Mouse (Mus musculus) spleen, adult 2 months (tissue): ENCODE data around the gene Acss1. TPM values are rescaled to one million over a fixed set of nuclear protein-coding genes. Genes with fewer than 3 reads are reported as not detected.
A peak's percentile ranks its signal among the peaks of the same experiment; 100 is the strongest.

Experiments
- DNase-seq, 2 experiments: peaks; one replicate each; pipeline versions ENCODE4 v3.0.0 to v3.0.0-alpha.2; 2012 to 2021; ENCODE audit warnings: low spot score in 2 of 2, low read depth in 1 of 2
- H3K27ac ChIP-seq: fragments of 200-500 bp; 2 replicates; pipeline ENCODE4 v1.5.1; 2012; ENCODE audit warnings: low read length, inconsistent platforms; ENCODE audit not compliant: insufficient read depth
- H3K27me3 ChIP-seq: fragments of 200-500 bp; 2 replicates; pipeline ENCODE4 v1.6.1; 2012; ENCODE audit warnings: mild to moderate bottlenecking, moderate library complexity, low read length, inconsistent platforms; ENCODE audit not compliant: control insufficient read depth, insufficient read depth
- H3K36me3 ChIP-seq: fragments of 200-500 bp; 2 replicates; pipeline ENCODE4 v1.6.1; 2012; ENCODE audit warnings: mild to moderate bottlenecking, low read length, inconsistent platforms; ENCODE audit not compliant: control insufficient read depth, insufficient read depth
- H3K4me1 ChIP-seq: fragments of 200-500 bp; 2 replicates; pipeline ENCODE4 v1.6.1; 2011; ENCODE audit warnings: inconsistent platforms; ENCODE audit not compliant: control insufficient read depth, insufficient read depth, insufficient read length
- H3K4me3 ChIP-seq: fragments of 200-500 bp; 2 replicates; pipeline ENCODE4 v1.5.1; 2011; ENCODE audit warnings: mild to moderate bottlenecking, inconsistent platforms; ENCODE audit not compliant: insufficient read depth, insufficient read length; ENCODE audit errors: extremely low read depth
- CTCF ChIP-seq: fragments of 200-500 bp; IDR thresholded peaks from 2 replicates; pipeline ENCODE4 v1.5.1; 2011; ENCODE audit warnings: mild to moderate bottlenecking, inconsistent platforms; ENCODE audit not compliant: insufficient read depth, insufficient read length, insufficient replicate concordance; ENCODE audit errors: extremely low read depth
- POLR2A ChIP-seq: fragments of 200-500 bp; IDR thresholded peaks from 2 replicates; pipeline ENCODE4 v1.6.1; 2011; ENCODE audit warnings: low read depth, low read length, inconsistent platforms
- WGBS: fragments of 180-500 bp; shearing (Covaris S2); methylation state at CpG from one replicate; pipeline ENCODE4 v1.1.7; 2018; 5-methylcytosine and 5-hydroxymethylcytosine counted together
- polyA plus RNA-seq: library from polyadenylated mRNA; depleted of rRNA; stranded (reverse); fragments of >200 nt; gene quantifications from 2 replicates; pipeline ENCODE4 v1.2.3, GENCODE M21; 2012

Gene Acss1
- polyA plus RNA-seq, 1 experiment: 76.7 TPM

- H3K27me3 ChIP-seq: no peaks in the 10 kb centered on the region
- WGBS: 17% methylated on average over 11 of the region's 11 CpGs
- H3K4me3 ChIP-seq: no peak overlapping the region
- TF ChIP-seq POLR2A (no peak), CTCF (no peak)
- H3K4me1 ChIP-seq: peaks cover 39% of the 10 kb centered on the region
- DNase-seq: peak; percentile 64 to 78
- H3K36me3 ChIP-seq: no peaks in the 10 kb centered on the region
- peak overlapping the region; percentile 88 for H3K27ac ChIP-seq
Observed at GRCm38 (mm10) chr2:150673929-150674328, 5.6 kb upstream of the Acss1 start.

GRCm38 (mm10) chr2:150671609-150672290, 3.5 kb upstream of the Acss1 start:
- no peaks in the 10 kb centered on the region for H3K27me3 ChIP-seq
- TF ChIP-seq CTCF (no peak), POLR2A (no peak)
- H3K36me3 ChIP-seq: no peaks in the 10 kb centered on the region
- no peak for DNase-seq
- 48% methylated on average over 8 of the region's 8 CpGs for WGBS
- H3K27ac ChIP-seq: peak overlapping the region; percentile 46
- H3K4me3 ChIP-seq: no peak overlapping the region
- H3K4me1 ChIP-seq: peaks cover 46% of the 10 kb centered on the region

- H3K4me1 ChIP-seq: peaks cover 48% of the 10 kb centered on the region
- DNase-seq: no peak
- H3K36me3 ChIP-seq: no peaks in the 10 kb centered on the region
- no peak overlapping the region for H3K27ac ChIP-seq
- H3K27me3 ChIP-seq: no peaks in the 10 kb centered on the region
- 100% methylated on average over 1 of the region's 1 CpGs for WGBS
- TF ChIP-seq POLR2A: no peak
- TF ChIP-seq CTCF: no peak
- H3K4me3 ChIP-seq: no peak overlapping the region
Observed at GRCm38 (mm10) chr2:150670926-150671325, 2.6 kb upstream of the Acss1 start.

- 10% methylated on average over 2 of the region's 2 CpGs for WGBS
- peak overlapping the region; percentile 16 for H3K27ac ChIP-seq
- no peaks in the 10 kb centered on the region for H3K36me3 ChIP-seq
- peak; percentile 54 to 73 for DNase-seq
- H3K4me3 ChIP-seq: no peak overlapping the region
- no peaks in the 10 kb centered on the region for H3K27me3 ChIP-seq
- peaks cover 54% of the 10 kb centered on the region for H3K4me1 ChIP-seq
- TF ChIP-seq CTCF: no peak
- no peak for TF ChIP-seq POLR2A
Observed at GRCm38 (mm10) chr2:150669454-150670045, 1.2 kb upstream of the Acss1 start.

GRCm38 (mm10) chr2:150668956-150669355, 656 bp upstream of the Acss1 start:
- Histone ChIP-seq H3K4me1 (peaks cover 49% of the 10 kb centered on the region; the same call in 1 of the 2 replicates), H3K4me3 (no peak overlapping the region), H3K27me3 (no peaks in the 10 kb centered on the region), H3K36me3 (no peaks in the 10 kb centered on the region), H3K27ac (peak overlapping the region; percentile 97)
- no peak for TF ChIP-seq POLR2A
- no peak for TF ChIP-seq CTCF
- 65% methylated on average over 5 of the region's 5 CpGs for WGBS
- no peak for DNase-seq

- H3K36me3 ChIP-seq: no peaks in the 10 kb centered on the region
- peak overlapping the region; percentile 97 for H3K27ac ChIP-seq
- peak overlapping the region; percentile 90 for H3K4me3 ChIP-seq
- H3K27me3 ChIP-seq: no peaks in the 10 kb centered on the region
- peaks cover 42% of the 10 kb centered on the region; the same call in 1 of the 2 replicates for H3K4me1 ChIP-seq
- TF ChIP-seq POLR2A (peak; percentile 17; the same call in 1 of the 2 replicates), CTCF (no peak)
- 2% methylated on average over 17 of the region's 17 CpGs for WGBS
- DNase-seq: peak; percentile 67 to 77
Observed at GRCm38 (mm10) chr2:150667065-150667819, 1.1 kb downstream of the Acss1 start.

GRCm38 (mm10) chr2:150666723-150667064, 1.6 kb downstream of the Acss1 start:
- Histone ChIP-seq H3K36me3 (no peaks in the 10 kb centered on the region), H3K4me1 (peaks cover 38% of the 10 kb centered on the region; the same call in 1 of the 2 replicates), H3K4me3 (peak overlapping the region; percentile 90), H3K27ac (peak overlapping the region; percentile 97), H3K27me3 (no peaks in the 10 kb centered on the region)
- 13% methylated on average over 7 of the region's 7 CpGs for WGBS
- TF ChIP-seq CTCF (no peak), POLR2A (no peak)
- DNase-seq: peak in 1 of 2 experiments; percentile 36
